Mouse (Mus musculus) neural tube, embryonic 13.5 days (tissue): ENCODE measurements at regions not wholly inside any gene's neighbourhood (a gene's known extent, or its start where the extent isn't known, plus 50 kb on each side); places are given as distances from the start of the nearest gene placed in this dataset.
A peak's percentile ranks its signal among the peaks of the same experiment; 100 is the strongest.

Experiments
- ATAC-seq: fragments of 200-750 bp; cut with Nextera tagmentation; 2 replicates; pipeline ENCODE4 v1.8.0; 2017; ENCODE audit warnings: low read depth, mild to moderate bottlenecking, moderate TSS enrichment, moderate library complexity
- H3K27ac ChIP-seq: fragments of 300-500 bp; sonication (generic); replicated peaks from 2 replicates; pipeline ENCODE4 v1.5.1; 2015; ENCODE audit warnings: moderate library complexity, mild to moderate bottlenecking, inconsistent platforms
- H3K27me3 ChIP-seq: fragments of 300-500 bp; sonication (generic); 2 replicates; pipeline ENCODE4 v1.6.1; 2015; ENCODE audit warnings: mild to moderate bottlenecking, inconsistent platforms
- H3K36me3 ChIP-seq: fragments of 300-500 bp; sonication (generic); 2 replicates; pipeline ENCODE4 v1.6.1; 2015; ENCODE audit warnings: mild to moderate bottlenecking, inconsistent platforms
- H3K4me1 ChIP-seq: fragments of 300-500 bp; sonication (generic); replicated peaks from 2 replicates; pipeline ENCODE4 v1.6.1; 2015; ENCODE audit warnings: inconsistent platforms
- H3K4me2 ChIP-seq: fragments of 300-500 bp; sonication (generic); 2 replicates; pipeline ENCODE4 v1.6.1; 2015; ENCODE audit warnings: inconsistent platforms, mild to moderate bottlenecking, moderate library complexity
- H3K4me3 ChIP-seq: fragments of 300-500 bp; sonication (generic); 2 replicates; pipeline ENCODE4 v1.5.1; 2015; ENCODE audit warnings: mild to moderate bottlenecking, inconsistent platforms
- H3K9ac ChIP-seq: fragments of 300-500 bp; sonication (generic); 2 replicates; pipeline ENCODE4 v1.6.1; 2015; ENCODE audit warnings: moderate library complexity, mild to moderate bottlenecking, inconsistent platforms
- H3K9me3 ChIP-seq: fragments of 300-500 bp; sonication (generic); 2 replicates; pipeline ENCODE4 v1.6.1; 2016; ENCODE audit warnings: inconsistent platforms
- WGBS: fragments of 180-500 bp; shearing (Covaris S2); methylation state at CpG from one replicate; pipeline ENCODE4 v1.1.7; 2015; 5-methylcytosine and 5-hydroxymethylcytosine counted together

- Histone ChIP-seq H3K9me3 (no peaks in the 10 kb centered on the region), H3K36me3 (no peaks in the 10 kb centered on the region), H3K9ac (no peak overlapping the region), H3K4me1 (peaks cover 3% of the 10 kb centered on the region), H3K27ac (no peak overlapping the region), H3K27me3 (no peaks in the 10 kb centered on the region), H3K4me2 (no peak overlapping the region), H3K4me3 (no peak overlapping the region)
- 84% methylated on average over 10 of the region's 10 CpGs for WGBS
- no peak for ATAC-seq
Observed at GRCm38 (mm10) chr2:133432141-133432813, 119.7 kb upstream of the Bmp2 start.

GRCm38 (mm10) chr2:133436913-133437843 is 114.8 kb upstream of the Bmp2 start:
- Histone ChIP-seq H3K9ac (no peak overlapping the region), H3K27me3 (no peaks in the 10 kb centered on the region), H3K4me1 (peaks cover 6% of the 10 kb centered on the region), H3K27ac (peak overlapping the region; percentile 29; the same call in 1 of the 2 replicates), H3K36me3 (no peaks in the 10 kb centered on the region), H3K4me3 (peak overlapping the region; percentile 17), H3K4me2 (peak overlapping the region; percentile 38), H3K9me3 (no peaks in the 10 kb centered on the region)
- WGBS, result 57% methylated on average over 22 of the region's 22 CpGs
- ATAC-seq, result peak; percentile 67

- H3K4me3 ChIP-seq, result no peak overlapping the region
Observed at GRCm38 (mm10) chr2:133438018-133438417, 113.9 kb upstream of the Bmp2 start.

GRCm38 (mm10) chr2:133443024-133443423 is 108.9 kb upstream of the Bmp2 start:
- Histone ChIP-seq H3K9me3 (no peaks in the 10 kb centered on the region), H3K9ac (no peak overlapping the region), H3K27me3 (no peaks in the 10 kb centered on the region), H3K27ac (no peak overlapping the region), H3K36me3 (no peaks in the 10 kb centered on the region), H3K4me1 (no peaks in the 10 kb centered on the region), H3K4me2 (no peak overlapping the region), H3K4me3 (no peak overlapping the region)
- no peak for ATAC-seq
- 93% methylated on average over 4 of the region's 4 CpGs for WGBS

More at GRCm38 (mm10) chr2:133438018-133438417, 113.9 kb upstream of the Bmp2 start:
- Histone ChIP-seq H3K9ac (no peak overlapping the region), H3K9me3 (no peaks in the 10 kb centered on the region), H3K4me1 (peaks cover 6% of the 10 kb centered on the region), H3K27ac (no peak overlapping the region), H3K4me2 (peak overlapping the region; percentile 38; the same call in 1 of the 2 replicates), H3K36me3 (no peaks in the 10 kb centered on the region), H3K27me3 (no peaks in the 10 kb centered on the region)
- no peak; the same call in 1 of the 2 replicates for ATAC-seq
- 44% methylated on average over 4 of the region's 4 CpGs for WGBS

GRCm38 (mm10) chr2:133443490-133443889 is 108.5 kb upstream of the Bmp2 start:
- H3K36me3 ChIP-seq, result no peaks in the 10 kb centered on the region
- no peaks in the 10 kb centered on the region for H3K27me3 ChIP-seq
- WGBS, result 85% methylated on average over 2 of the region's 2 CpGs
- no peak overlapping the region for H3K4me3 ChIP-seq
- no peak for ATAC-seq
- no peak overlapping the region for H3K9ac ChIP-seq
- no peaks in the 10 kb centered on the region for H3K4me1 ChIP-seq
- H3K27ac ChIP-seq, result no peak overlapping the region
- no peaks in the 10 kb centered on the region for H3K9me3 ChIP-seq
- no peak overlapping the region for H3K4me2 ChIP-seq

- Histone ChIP-seq H3K4me3 (no peak overlapping the region), H3K36me3 (no peaks in the 10 kb centered on the region), H3K9ac (no peak overlapping the region), H3K9me3 (no peaks in the 10 kb centered on the region), H3K27me3 (no peaks in the 10 kb centered on the region), H3K27ac (no peak overlapping the region), H3K4me2 (no peak overlapping the region), H3K4me1 (no peaks in the 10 kb centered on the region)
- WGBS, result 85% methylated on average over 6 of the region's 6 CpGs
- ATAC-seq, result no peak
Observed at GRCm38 (mm10) chr2:133452947-133453346, 99.0 kb upstream of the Bmp2 start.

GRCm38 (mm10) chr2:133455484-133456170 is 96.3 kb upstream of the Bmp2 start:
- no peak for ATAC-seq
- H3K4me3 ChIP-seq, result no peak overlapping the region
- no peaks in the 10 kb centered on the region for H3K4me1 ChIP-seq
- H3K36me3 ChIP-seq, result no peaks in the 10 kb centered on the region
- no peaks in the 10 kb centered on the region for H3K9me3 ChIP-seq
- H3K9ac ChIP-seq, result no peak overlapping the region
- WGBS, result 84% methylated on average over 7 of the region's 7 CpGs
- no peaks in the 10 kb centered on the region for H3K27me3 ChIP-seq
- H3K27ac ChIP-seq, result no peak overlapping the region
- no peak overlapping the region for H3K4me2 ChIP-seq

GRCm38 (mm10) chr2:133456785-133457184 is 95.2 kb upstream of the Bmp2 start:
- 78% methylated on average over 2 of the region's 2 CpGs for WGBS
- Histone ChIP-seq H3K36me3 (no peaks in the 10 kb centered on the region), H3K27me3 (no peaks in the 10 kb centered on the region), H3K4me3 (no peak overlapping the region), H3K9ac (no peak overlapping the region), H3K4me1 (no peaks in the 10 kb centered on the region), H3K4me2 (no peak overlapping the region), H3K9me3 (no peaks in the 10 kb centered on the region), H3K27ac (no peak overlapping the region)
- ATAC-seq, result no peak

GRCm38 (mm10) chr2:133458735-133459134 is 93.2 kb upstream of the Bmp2 start:
- no peak for ATAC-seq
- no peak overlapping the region for H3K4me2 ChIP-seq
- WGBS, result 70% methylated on average over 2 of the region's 2 CpGs
- no peaks in the 10 kb centered on the region for H3K27me3 ChIP-seq
- H3K27ac ChIP-seq, result no peak overlapping the region
- no peak overlapping the region for H3K4me3 ChIP-seq
- no peaks in the 10 kb centered on the region for H3K4me1 ChIP-seq
- H3K9me3 ChIP-seq, result no peaks in the 10 kb centered on the region
- H3K36me3 ChIP-seq, result no peaks in the 10 kb centered on the region
- no peak overlapping the region for H3K9ac ChIP-seq

GRCm38 (mm10) chr2:133460814-133461213 is 91.1 kb upstream of the Bmp2 start:
- Histone ChIP-seq H3K4me2 (no peak overlapping the region), H3K9me3 (no peaks in the 10 kb centered on the region), H3K27me3 (no peaks in the 10 kb centered on the region), H3K27ac (no peak overlapping the region), H3K4me1 (no peaks in the 10 kb centered on the region), H3K9ac (no peak overlapping the region), H3K4me3 (no peak overlapping the region), H3K36me3 (no peaks in the 10 kb centered on the region)
- 70% methylated on average over 7 of the region's 7 CpGs for WGBS
- no peak for ATAC-seq

GRCm38 (mm10) chr2:133462378-133462777 is 89.6 kb upstream of the Bmp2 start:
- Histone ChIP-seq H3K4me2 (no peak overlapping the region), H3K4me3 (no peak overlapping the region), H3K4me1 (no peaks in the 10 kb centered on the region), H3K27me3 (no peaks in the 10 kb centered on the region), H3K9ac (no peak overlapping the region), H3K36me3 (no peaks in the 10 kb centered on the region), H3K9me3 (no peaks in the 10 kb centered on the region), H3K27ac (no peak overlapping the region)
- ATAC-seq, result no peak
- WGBS, result 94% methylated on average over 2 of the region's 2 CpGs
